In genomic region chr6:6362678-6363354, GRCm38 (mm10) we compare ENCODE assay signal across 27 mouse cellular contexts.
DNase-seq lines count a peak whose midpoint lies in the region; ATAC-seq lines count a peak whose summit lies in the region.
"Had no signal": no experiment of that assay in that cellular context is flagged by ENCODE, and none has a peak within 500 bp of the region (broad histone marks: within the 10 kb centered on the region; RNA-seq: fewer than 3 reads in every experiment).

No protein-coding gene starts in this region.

- no peak overlapping the region for H3K4me3 ChIP-seq in heart, embryonic 11.5 days (ENCODE audit: low read depth, low read length)
- no peak overlapping the region for H3K4me3 ChIP-seq in lung, embryonic 16.5 days (ENCODE audit: low read length)
- no peak overlapping the region for H3K4me3 ChIP-seq in midbrain, embryonic 16.5 days (ENCODE audit: low read depth, low read length)
- H3K4me3 ChIP-seq in midbrain, embryonic 10.5 days = no peak overlapping the region
- H3K4me3 ChIP-seq: forebrain, embryonic 10.5 days; forebrain, embryonic 13.5 days; heart, embryonic 13.5 days had no signal

- no peak for ATAC-seq in heart, embryonic 11.5 days (replicated peaks; ENCODE audit: insufficient number of reproducible peaks, low FRiP score, low TSS enrichment)
- peak; percentile 47; the same call in 1 of the 2 replicates for ATAC-seq in lung, embryonic 16.5 days (ENCODE audit: low read depth)
- ATAC-seq in midbrain, embryonic 16.5 days = 0 out of 2 replicates have a peak, but pooled peaks have one; percentile 56
- ATAC-seq: forebrain, embryonic 13.5 days; forebrain, embryonic 16.5 days; hindbrain, postnatal 0 days; inflammation-experienced regulatory T-cells, adult 6 months had no signal

- 52% methylated on average over 4 of the region's 4 CpGs for WGBS in heart, embryonic 11.5 days (ENCODE audit: insufficient replicate concordance)
- WGBS in lung, embryonic 16.5 days = 59% methylated on average over 4 of the region's 4 CpGs
- 79% methylated on average over 4 of the region's 4 CpGs for whole genome bisulfite sequencing in midbrain, embryonic 16.5 days
- 85% methylated on average over 4 of the region's 4 CpGs for WGBS in midbrain, embryonic 10.5 days

- H3K9ac ChIP-seq in heart, embryonic 11.5 days (ENCODE audit: low read depth, low read length) = no peak overlapping the region
- H3K9ac ChIP-seq in lung, embryonic 16.5 days (ENCODE audit: low read length) = no peak overlapping the region
- H3K9ac ChIP-seq in midbrain, embryonic 16.5 days (ENCODE audit: low read depth, low read length) = no peak overlapping the region
- H3K9ac ChIP-seq: forebrain, embryonic 13.5 days; heart, embryonic 13.5 days; hindbrain, embryonic 14.5 days had no signal

- H3K4me2 ChIP-seq in heart, embryonic 11.5 days = no peak overlapping the region
- no peak overlapping the region for H3K4me2 ChIP-seq in lung, embryonic 16.5 days (ENCODE audit: low read depth, low read length)
- H3K4me2 ChIP-seq in midbrain, embryonic 16.5 days (ENCODE audit: low read length) = no peak overlapping the region
- H3K4me2 ChIP-seq: forebrain, embryonic 13.5 days; heart, embryonic 13.5 days; hindbrain, embryonic 14.5 days had no signal

- H3K4me1 ChIP-seq in heart, embryonic 11.5 days (ENCODE audit: control insufficient read depth, insufficient read depth, low read length) = no peaks in the 10 kb centered on the region
- H3K4me1 ChIP-seq in lung, embryonic 16.5 days (replicated peaks; ENCODE audit: control insufficient read depth, insufficient read depth, low read length) = no peaks in the 10 kb centered on the region; the same call in 1 of the 2 replicates
- H3K4me1 ChIP-seq in midbrain, embryonic 16.5 days (ENCODE audit: control insufficient read depth, insufficient read depth, low read length) = no peaks in the 10 kb centered on the region
- no peaks in the 10 kb centered on the region for H3K4me1 ChIP-seq in midbrain, embryonic 10.5 days

- H3K36me3 ChIP-seq in heart, embryonic 11.5 days (ENCODE audit: control insufficient read depth, insufficient read depth, low read length) = no peaks in the 10 kb centered on the region
- no peaks in the 10 kb centered on the region for H3K36me3 ChIP-seq in lung, embryonic 16.5 days (ENCODE audit: control insufficient read depth, insufficient read depth, low read length)
- H3K36me3 ChIP-seq in midbrain, embryonic 16.5 days (ENCODE audit: control insufficient read depth, insufficient read depth, low read length) = no peaks in the 10 kb centered on the region
- H3K36me3 ChIP-seq in midbrain, embryonic 10.5 days = no peaks in the 10 kb centered on the region
- H3K36me3 ChIP-seq: forebrain, embryonic 10.5 days; G1E; heart, embryonic 13.5 days had no signal

- no peaks in the 10 kb centered on the region for H3K9me3 ChIP-seq in heart, embryonic 11.5 days (replicated peaks; ENCODE audit: control insufficient read depth, low read length)
- H3K9me3 ChIP-seq in lung, embryonic 16.5 days (ENCODE audit: control insufficient read depth, low read length) = no peaks in the 10 kb centered on the region
- H3K9me3 ChIP-seq in midbrain, embryonic 16.5 days (replicated peaks; ENCODE audit: control insufficient read depth, low read length, poor library complexity, severe bottlenecking) = no peaks in the 10 kb centered on the region
- no peaks in the 10 kb centered on the region for H3K9me3 ChIP-seq in midbrain, embryonic 10.5 days (replicated peaks)
- H3K9me3 ChIP-seq: forebrain, embryonic 10.5 days; forebrain, embryonic 13.5 days; G1E; heart, embryonic 13.5 days had no signal

- peak; percentile 61 for DNase-seq in heart, adult 11 months
- no peak for DNase-seq in lung, postnatal 25 days (ENCODE audit: low spot score)
- DNase-seq in midbrain, embryonic 10.5 days (ENCODE audit: low spot score) = no peak
- DNase-seq: adrenal gland, adult 2 months; adrenal gland, postnatal 14 days; B cell, adult 2 months; cerebellum, adult 11 months; cerebellum, adult 2 months; cerebellum, adult 9-11 months; cerebellum, postnatal 25 days; gastrocnemius, postnatal 10 days; gastrocnemius, postnatal 36 days; heart, adult 18-20 months; heart, postnatal 14 days; heart, postnatal 4 days had no signal

- no peaks in the 10 kb centered on the region for H3K27me3 ChIP-seq in heart, embryonic 11.5 days (ENCODE audit: control insufficient read depth, insufficient read depth, low read length)
- no peaks in the 10 kb centered on the region for H3K27me3 ChIP-seq in lung, embryonic 16.5 days (ENCODE audit: control insufficient read depth, insufficient read depth, low read depth, low read length)
- H3K27me3 ChIP-seq in midbrain, embryonic 16.5 days (ENCODE audit: control insufficient read depth, insufficient read depth, low read depth, low read length) = no peaks in the 10 kb centered on the region
- H3K27me3 ChIP-seq in midbrain, embryonic 10.5 days (ENCODE audit: low read depth, poor library complexity, severe bottlenecking) = no peaks in the 10 kb centered on the region
- H3K27me3 ChIP-seq: CH12.LX; forebrain, embryonic 13.5 days; heart, embryonic 13.5 days had no signal

- H3K27ac ChIP-seq in heart, embryonic 11.5 days (ENCODE audit: low read depth, low read length) = no peak overlapping the region
- no peak overlapping the region for H3K27ac ChIP-seq in lung, embryonic 16.5 days (ENCODE audit: low read length)
- no peak overlapping the region for H3K27ac ChIP-seq in midbrain, embryonic 16.5 days (ENCODE audit: low read length)
- H3K27ac ChIP-seq in midbrain, embryonic 10.5 days (replicated peaks) = no peak overlapping the region
- H3K27ac ChIP-seq: forebrain, embryonic 10.5 days; forebrain, embryonic 13.5 days; heart, embryonic 13.5 days; hindbrain, embryonic 14.5 days; hindbrain, postnatal 0 days had no signal
